Mouse (Mus musculus): ENCODE data around the gene Zg16.

Gene Zg16

DNA sequence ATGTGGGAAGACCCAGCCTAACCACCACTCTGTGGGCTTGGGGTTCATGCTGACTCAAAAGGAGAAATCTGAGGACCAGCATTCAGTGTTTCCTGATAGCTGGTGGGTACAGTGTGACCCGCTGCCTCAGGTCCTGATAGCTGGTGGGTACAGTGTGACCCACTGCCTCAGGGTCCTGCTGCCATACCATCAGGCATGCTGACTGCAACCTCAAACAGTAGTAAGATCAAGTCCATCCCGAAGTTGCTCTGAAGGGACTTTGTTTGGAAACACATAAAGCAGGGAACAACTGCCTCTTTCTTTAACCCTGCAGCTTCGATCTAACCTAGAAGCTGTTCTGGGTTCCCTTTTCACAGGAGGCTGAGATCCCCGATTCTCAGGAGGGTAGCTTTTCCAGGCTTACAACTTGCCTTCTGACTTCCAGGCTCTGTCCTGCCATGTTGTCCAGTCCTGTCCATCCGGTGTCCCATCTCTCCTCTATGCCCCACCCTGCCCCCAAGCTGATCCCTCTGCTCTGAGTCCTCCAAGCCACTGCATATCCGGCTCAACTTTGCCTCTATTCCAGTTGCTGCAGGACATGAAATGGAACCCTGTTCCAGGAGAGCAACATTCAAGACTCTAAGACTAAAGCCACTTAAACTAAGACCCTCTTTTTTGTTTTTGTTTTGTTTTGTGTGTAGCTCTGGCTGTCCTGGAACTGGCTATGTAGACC is 79.7 kb downstream of the Zg16 start:
- no peak for DNase-seq (ENCODE audit: low spot score)

DNA sequence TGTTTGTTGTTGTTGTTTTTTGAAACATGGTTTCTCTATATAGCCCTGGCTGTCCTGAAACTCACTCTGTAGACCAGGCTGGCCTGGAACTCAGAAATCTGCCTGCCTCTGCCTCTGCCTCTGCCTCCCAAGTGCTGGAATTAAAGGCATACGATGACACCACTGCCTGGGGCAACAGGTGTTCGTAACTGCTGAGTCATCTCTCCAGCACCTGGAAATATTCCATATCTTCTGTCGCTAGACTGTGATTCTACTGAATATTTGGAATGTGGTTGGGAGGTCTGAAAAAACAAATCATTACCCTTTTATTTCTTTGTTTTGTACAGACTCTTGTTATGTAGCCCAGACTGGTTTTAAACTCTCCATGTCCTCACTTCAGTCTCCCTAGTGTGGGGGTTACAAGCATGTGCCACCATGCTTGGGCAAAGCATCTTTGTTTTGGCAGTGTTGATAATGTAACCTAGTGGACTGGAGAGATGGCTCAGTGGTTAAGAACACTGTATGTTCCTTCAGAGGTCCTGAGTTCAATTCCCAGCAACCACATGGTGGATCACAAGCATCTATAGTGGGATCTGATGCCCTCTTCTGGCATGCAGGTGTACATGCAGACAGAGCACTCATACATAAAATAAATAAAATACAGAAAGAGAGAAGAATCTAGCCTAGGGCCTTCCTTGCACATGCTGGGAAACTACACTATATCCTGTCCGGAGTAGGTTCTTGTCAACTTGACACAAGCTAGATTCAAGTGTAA is 82.8 kb downstream of the Zg16 start:
- DNase-seq (ENCODE audit: low spot score): no peak

DNA sequence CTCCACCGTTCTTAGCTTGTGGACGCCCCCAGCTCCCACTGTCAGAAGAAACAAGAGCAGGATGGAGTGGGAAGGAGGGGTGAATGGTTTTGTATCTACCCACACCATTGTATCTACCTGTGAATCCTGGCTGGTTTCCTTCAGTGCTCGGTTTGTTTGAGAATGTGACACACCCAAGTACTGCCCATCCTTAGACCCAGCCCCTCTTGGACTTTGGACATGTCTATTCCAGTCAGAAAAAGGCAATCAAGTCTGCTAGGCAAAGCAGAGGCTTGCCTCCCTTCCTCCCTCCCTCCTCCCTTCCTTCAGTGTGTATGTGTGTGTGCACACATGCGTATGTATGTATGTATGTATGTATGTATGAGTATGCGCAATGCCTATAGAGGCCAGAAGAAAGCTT is 83.5 kb downstream of the Zg16 start:
- DNase-seq (ENCODE audit: low spot score): no peak

Data from spleen, adult 12 weeks (tissue).